Mouse (Mus musculus): Measurements from ENCODE around the gene Gm10234. TPM values are rescaled to one million over a fixed set of nuclear protein-coding genes. Genes with fewer than 3 reads are reported as not detected.

The Gm10234 gene
- not detected in 2 replicates for polyA plus RNA-seq (2012; rRNA removed)

DNA sequence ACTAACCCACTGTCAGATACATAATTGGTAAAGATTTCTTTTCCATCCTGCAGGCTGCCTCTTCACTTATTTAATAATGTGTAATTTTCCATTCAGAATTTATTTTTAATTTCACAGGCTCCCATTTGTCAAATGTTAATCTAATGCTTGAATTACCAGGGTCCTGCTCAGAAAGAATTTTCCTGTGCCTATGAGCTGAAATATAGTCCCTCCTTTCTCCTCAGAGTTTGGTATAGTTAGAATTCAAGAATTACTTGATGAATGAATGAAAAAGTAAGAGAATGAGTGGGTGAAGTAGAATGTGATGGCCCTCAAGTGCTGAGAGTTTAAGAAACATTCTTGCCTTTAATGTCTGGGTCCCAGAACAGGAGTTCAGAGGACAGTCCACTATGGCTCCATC lies at the start of gene Gm10234:
TSS of gene Gm10234 (plus strand) at position 301 of the 400 bp plus-strand sequence.
- DNase-seq (ENCODE audit: low read depth, low spot score), result no peak

GRCm38 (mm10) chr6:95277633-95278032 lies 44.3 kb upstream of the Gm10234 start:
- DNase-seq (ENCODE audit: low read depth, low spot score), result no peak
- 95% methylated on average over 1 of the region's 1 CpGs for WGBS

DNA sequence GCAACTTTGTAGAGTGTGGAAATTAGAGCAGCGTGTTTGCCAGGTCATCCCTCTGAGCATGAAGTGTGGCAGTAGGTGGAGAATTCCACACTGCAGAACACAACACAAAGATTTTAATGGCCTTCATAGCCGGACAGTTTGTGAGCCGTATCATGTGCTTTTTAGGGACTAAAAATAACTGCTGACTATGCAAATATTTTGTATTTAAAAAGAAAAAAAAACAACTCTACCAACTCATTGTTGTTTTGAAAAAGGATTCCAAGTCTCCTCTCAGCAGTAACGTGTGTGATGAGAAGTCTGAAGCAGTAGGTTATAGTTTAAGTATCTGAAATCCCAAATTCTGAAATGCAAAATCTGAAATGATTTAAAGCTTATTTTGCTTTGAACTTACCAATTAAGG lies 25.9 kb upstream of the Gm10234 start:
- no peak for DNase-seq (ENCODE audit: low read depth, low spot score)
- WGBS, result 69% methylated on average over 4 of the region's 4 CpGs

DNA sequence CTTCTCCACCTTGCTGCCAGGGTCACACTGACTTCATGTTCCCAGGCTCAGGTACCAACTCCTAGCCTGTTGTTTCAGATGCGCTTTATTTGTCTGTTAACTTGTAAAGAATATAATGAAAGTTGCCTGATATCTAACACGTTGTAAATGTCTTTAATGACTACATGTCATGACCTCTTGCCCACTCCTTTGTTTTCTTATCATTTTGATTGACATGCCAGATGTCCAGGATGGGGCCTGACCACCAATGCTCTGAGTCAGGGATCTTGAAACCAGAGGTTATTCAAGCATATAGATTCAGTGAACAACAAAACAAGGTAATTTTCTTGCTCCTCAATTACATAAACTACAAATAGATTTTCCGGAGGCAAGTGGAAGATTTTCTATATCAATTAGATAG lies 23.5 kb upstream of the Gm10234 start:
- WGBS, result 67% methylated on average over 3 of the region's 3 CpGs
- DNase-seq (ENCODE audit: low read depth, low spot score), result no peak

DNA sequence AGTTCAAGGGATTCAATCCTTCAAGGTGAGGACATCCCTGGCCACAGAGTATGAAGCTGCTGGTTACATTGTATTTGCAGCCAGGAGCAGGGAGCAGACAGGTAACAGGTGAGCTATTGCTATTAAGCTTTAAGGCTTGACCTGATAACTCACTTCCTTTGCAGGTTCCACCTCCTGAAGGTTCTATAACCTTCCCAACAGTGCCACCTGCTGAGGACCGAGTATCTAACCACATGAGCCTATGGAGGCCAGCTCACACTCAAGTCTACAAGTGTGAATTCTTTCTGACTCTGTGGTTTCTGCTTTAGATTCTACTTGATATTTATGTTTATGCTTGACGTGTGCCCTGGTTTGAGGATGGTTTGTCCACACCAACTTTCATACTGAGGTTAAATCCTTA lies 21.3 kb upstream of the Gm10234 start:
- DNase-seq (ENCODE audit: low read depth, low spot score), result no peak
- 61% methylated on average over 2 of the region's 2 CpGs for WGBS

- no peak for DNase-seq (ENCODE audit: low read depth, low spot score)
- WGBS, result 69% methylated on average over 5 of the region's 5 CpGs
Observed at GRCm38 (mm10) chr6:95331191-95331590, 9.3 kb downstream of the Gm10234 start.

DNA sequence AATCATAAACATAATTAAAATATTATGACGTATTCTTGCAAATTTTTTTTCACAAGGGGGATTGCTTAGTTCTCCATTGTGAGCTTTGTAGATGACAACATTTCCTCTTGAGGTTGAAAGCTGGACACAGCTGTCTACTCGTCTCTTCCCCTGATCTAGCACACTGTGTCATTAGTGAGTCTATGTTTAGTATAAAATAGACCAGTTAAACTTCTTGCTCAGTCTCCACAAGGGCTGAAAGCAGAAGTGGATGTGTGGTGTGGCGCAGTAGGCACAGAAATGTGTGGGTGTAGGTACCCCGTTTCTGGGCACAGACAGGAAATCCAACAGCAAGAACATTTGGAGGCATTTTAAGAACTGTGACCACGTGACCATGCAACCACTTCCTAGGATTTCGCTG lies 12.9 kb downstream of the Gm10234 start:
- DNase-seq (ENCODE audit: low read depth, low spot score), result no peak
- WGBS, result 55% methylated on average over 6 of the region's 6 CpGs

DNA sequence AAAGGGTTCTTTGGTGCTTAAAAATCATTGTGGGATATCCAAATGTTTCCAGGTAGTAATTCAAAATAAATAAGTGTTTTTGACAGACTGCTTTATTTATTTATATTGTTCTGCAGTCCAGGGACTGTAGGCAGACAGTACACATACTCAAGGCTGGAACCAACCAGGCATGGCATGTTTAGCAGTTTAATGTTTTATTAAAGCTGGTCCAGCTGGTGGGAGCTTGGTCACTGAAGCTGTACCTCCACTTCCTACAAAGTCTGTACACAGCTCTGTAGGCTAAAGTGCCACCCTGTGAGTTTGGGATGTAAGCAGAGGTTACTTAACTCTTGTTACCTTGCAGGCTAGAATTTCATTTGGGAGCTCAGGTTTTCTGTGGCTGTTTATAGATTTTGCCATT lies 27.5 kb downstream of the Gm10234 start:
- DNase-seq (ENCODE audit: low read depth, low spot score), result no peak

DNA sequence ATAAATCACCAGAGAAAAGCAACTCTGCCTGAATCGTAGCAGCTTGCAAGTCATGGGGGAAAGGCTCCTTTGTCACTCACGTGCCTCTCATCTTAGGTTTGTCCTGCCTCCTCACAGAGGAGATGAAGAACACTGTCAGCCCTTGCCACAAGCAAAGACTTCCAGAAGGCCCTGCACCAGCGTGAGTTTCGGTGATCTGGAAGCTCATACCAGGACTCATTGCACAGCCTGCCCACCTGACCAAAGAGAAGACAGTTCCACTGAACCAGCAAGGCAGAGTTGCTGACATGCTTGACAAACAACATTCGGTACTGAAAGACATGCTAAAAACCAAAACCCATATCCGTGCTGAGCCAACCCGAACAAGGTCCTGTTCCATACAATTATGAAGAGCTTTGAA lies 31.1 kb downstream of the Gm10234 start:
- DNase-seq (ENCODE audit: low read depth, low spot score), result no peak
- 86% methylated on average over 7 of the region's 7 CpGs for WGBS

- DNase-seq (ENCODE audit: low read depth, low spot score), result no peak
- WGBS, result 85% methylated on average over 1 of the region's 1 CpGs
Observed at GRCm38 (mm10) chr6:95353886-95354285, 32.0 kb downstream of the Gm10234 start.

DNA sequence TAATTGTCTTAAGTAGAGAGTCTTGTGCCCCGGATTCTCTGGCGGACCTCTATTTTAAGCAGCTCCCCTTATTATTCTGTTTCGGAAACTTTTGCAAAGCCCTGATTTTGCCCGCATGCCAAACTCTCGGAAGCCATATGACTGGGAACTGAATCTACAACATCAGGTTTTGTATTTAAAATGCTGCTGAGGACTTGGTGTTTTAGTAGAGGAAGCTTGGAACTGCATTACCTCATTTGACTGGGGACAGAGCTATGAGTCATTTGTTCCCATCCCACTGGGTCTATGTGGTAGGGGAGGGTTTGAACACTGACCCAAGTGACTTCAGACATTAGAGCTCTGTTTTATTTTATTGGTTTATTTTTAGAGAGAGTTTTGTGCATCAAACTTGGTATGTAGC lies 38.2 kb downstream of the Gm10234 start:
- 55% methylated on average over 5 of the region's 5 CpGs for WGBS
- DNase-seq (ENCODE audit: low read depth, low spot score), result no peak

GRCm38 (mm10) chr6:95362707-95363106 lies 40.8 kb downstream of the Gm10234 start:
- no peak for DNase-seq (ENCODE audit: low read depth, low spot score)

GRCm38 (mm10) chr6:95371811-95372210 lies 49.9 kb downstream of the Gm10234 start:
- 70% methylated on average over 4 of the region's 4 CpGs for WGBS
- DNase-seq (ENCODE audit: low read depth, low spot score), result no peak

More at GRCm38 (mm10) chr6:95362707-95363106, 40.8 kb downstream of the Gm10234 start:
- WGBS, result 54% methylated on average over 5 of the region's 5 CpGs

Other genes with a start within 250 kb of the Gm10234 start
- gene Kbtbd8, start 204.9 kb upstream of the Gm10234 start, polyA plus RNA-seq (2012; rRNA removed), result 0.88 and 0.92 TPM in 2 replicates